Mouse (Mus musculus) liver, embryonic 14.5 days (tissue): ENCODE results near the gene Tlk1.

Source experiments
- CTCF ChIP-seq: IDR thresholded peaks from 2 replicates; pipeline ENCODE4 v1.5.1; 2016; ENCODE audit warnings: antibody characterized with exemption, low read depth, control low read depth
- EP300 ChIP-seq: IDR thresholded peaks from 2 replicates; pipeline ENCODE4 v1.6.1; 2016; ENCODE audit warnings: antibody characterized with exemption, low read depth

DNA sequence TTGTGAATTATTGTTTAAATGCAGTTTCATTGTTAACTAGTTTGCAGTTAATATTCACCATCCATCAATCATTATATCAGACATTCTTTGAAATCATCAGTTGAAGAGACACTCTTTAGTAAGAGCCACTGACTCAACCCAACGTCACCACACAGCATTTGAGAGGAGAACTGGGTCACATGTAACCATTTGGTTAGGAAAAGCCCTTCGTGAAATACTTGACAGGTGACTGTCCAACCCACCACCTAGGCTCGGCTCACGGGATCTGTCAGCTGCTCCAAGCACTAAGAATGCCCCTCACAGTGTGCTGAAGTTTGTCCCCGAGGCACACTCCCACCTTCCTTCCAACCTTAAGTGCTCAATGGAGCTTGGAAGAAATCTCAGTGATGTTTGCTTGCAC is 37.4 kb upstream of the Tlk1 start:
- TF ChIP-seq CTCF (no peak), EP300 (no peak)
